8 mouse cellular contexts compared by ENCODE assay signal in genomic region chr6:124661995-124662394, GRCm38 (mm10). TPM values are rescaled to one million over a fixed set of nuclear protein-coding genes. Genes with fewer than 3 reads are reported as not detected.
DNase-seq lines count a peak whose midpoint lies in the region; ATAC-seq and TF ChIP-seq lines count a peak whose summit lies in the region.

No protein-coding gene starts in this region.

- intact Hi-C loops in heart, postnatal 25 days (cut with DNase I) = loop anchor here (2.0 to 5.0 kb wide), 3 partner anchors 47 to 95 kb away; partner anchors contain the start of genes Atn1, Gm45234 and Grcc10

- peaks cover 6% of the 10 kb centered on the region for H3K4me1 ChIP-seq in heart, embryonic 16.5 days (ENCODE audit: control insufficient read depth, insufficient read depth, low read length)
- peaks cover 9 to 22% of the 10 kb centered on the region in 2 experiments for H3K4me1 ChIP-seq in MEL (ENCODE audit: control insufficient read depth in 1 of 2, insufficient read depth in 2 of 2, low read length in 2 of 2)
- peaks cover 12% of the 10 kb centered on the region for H3K4me1 ChIP-seq in hindbrain, embryonic 12.5 days
- peaks cover 5% of the 10 kb centered on the region for H3K4me1 ChIP-seq in midbrain, embryonic 12.5 days

- peak overlapping the region; percentile 81 for H3K4me2 ChIP-seq in heart, embryonic 16.5 days (ENCODE audit: low read depth, low read length)
- H3K4me2 ChIP-seq in hindbrain, embryonic 12.5 days (replicated peaks) = peak overlapping the region; percentile 75
- peak overlapping the region; percentile 58 for H3K4me2 ChIP-seq in midbrain, embryonic 12.5 days (replicated peaks)

- 26% methylated on average over 6 of the region's 6 CpGs for WGBS in heart, embryonic 16.5 days
- WGBS in hindbrain, embryonic 12.5 days = 34% methylated on average over 6 of the region's 6 CpGs
- WGBS in midbrain, embryonic 12.5 days = 31% methylated on average over 6 of the region's 6 CpGs

- no peaks in the 10 kb centered on the region for H3K9me3 ChIP-seq in heart, embryonic 16.5 days (replicated peaks; ENCODE audit: control insufficient read depth, low read length)
- H3K9me3 ChIP-seq in MEL (replicated peaks; ENCODE audit: insufficient read depth, low read length) = no peaks in the 10 kb centered on the region
- H3K9me3 ChIP-seq in hindbrain, embryonic 12.5 days (replicated peaks) = no peaks in the 10 kb centered on the region
- H3K9me3 ChIP-seq in midbrain, embryonic 12.5 days = no peaks in the 10 kb centered on the region

- peak overlapping the region; percentile 71 for H3K9ac ChIP-seq in heart, embryonic 16.5 days (ENCODE audit: low read length)
- H3K9ac ChIP-seq in MEL (ENCODE audit: control insufficient read depth, low read depth, low read length, poor library complexity, severe bottlenecking) = peak overlapping the region; percentile 94
- H3K9ac ChIP-seq in hindbrain, embryonic 12.5 days = peak overlapping the region; percentile 61; the same call in 1 of the 2 replicates
- peak overlapping the region; percentile 60; the same call in 1 of the 2 replicates for H3K9ac ChIP-seq in midbrain, embryonic 12.5 days (replicated peaks)

- TF ChIP-seq EP300 in MEL (IDR thresholded peaks at IDR 0.05; ENCODE audit: low read depth in 1 of 2, low read length in 2 of 2) = no peak

- TF ChIP-seq CTCF in MEL (IDR thresholded peaks at IDR 0.05 in 2 of 3, conservative IDR thresholded peaks at IDR 0.05 in 1 of 3; ENCODE audit: control insufficient read depth in 1 of 3, insufficient read depth in 1 of 3, low read depth in 2 of 3, low read length in 3 of 3, poor library complexity in 1 of 3, severe bottlenecking in 1 of 3) = no peak

- H3K4me3 ChIP-seq in heart, embryonic 16.5 days (ENCODE audit: low read length) = peak overlapping the region; percentile 76
- peak overlapping the region; percentile 63 to 87 for H3K4me3 ChIP-seq in MEL (ENCODE audit: control insufficient read depth in 1 of 2, insufficient read depth in 1 of 2, low read depth in 2 of 2, low read length in 2 of 2)
- peak overlapping the region; percentile 69 for H3K4me3 ChIP-seq in hindbrain, embryonic 12.5 days
- peak overlapping the region; percentile 64 for H3K4me3 ChIP-seq in midbrain, embryonic 12.5 days

- no peak for TF ChIP-seq POLR2A in MEL (IDR thresholded peaks at IDR 0.05; ENCODE audit: control insufficient read depth in 1 of 2, insufficient read depth in 1 of 2, low read depth in 1 of 2, low read length in 2 of 2, poor library complexity in 1 of 2)

- TF ChIP-seq RAD21 in MEL (IDR thresholded peaks at IDR 0.05; ENCODE audit: low read depth, low read length) = no peak

- peak overlapping the region; percentile 79 for H3K27ac ChIP-seq in heart, embryonic 16.5 days (ENCODE audit: low read length)
- peak overlapping the region; percentile 89 for H3K27ac ChIP-seq in MEL (ENCODE audit: control insufficient read depth, low read depth, low read length)
- peak overlapping the region; percentile 84 for H3K27ac ChIP-seq in hindbrain, embryonic 12.5 days
- H3K27ac ChIP-seq in midbrain, embryonic 12.5 days (replicated peaks) = peak overlapping the region; percentile 70

- no peak for ATAC-seq in heart, embryonic 16.5 days (replicated peaks; ENCODE audit: extremely low read depth, insufficient read depth, low FRiP score)
- no peak for ATAC-seq in hindbrain, embryonic 12.5 days (ENCODE audit: low FRiP score)
- no peak for ATAC-seq in midbrain, embryonic 12.5 days (ENCODE audit: low FRiP score, low read depth)
- ATAC-seq in CD4-positive, CD25-positive, alpha-beta regulatory T cell, adult 4 months = no peak

- H3K27me3 ChIP-seq in heart, embryonic 16.5 days (ENCODE audit: control insufficient read depth, insufficient read depth, low read length) = no peaks in the 10 kb centered on the region
- no peaks in the 10 kb centered on the region for H3K27me3 ChIP-seq in MEL (ENCODE audit: control insufficient read depth in 1 of 2, insufficient read depth in 2 of 2, low read length in 2 of 2)
- H3K27me3 ChIP-seq in hindbrain, embryonic 12.5 days = no peaks in the 10 kb centered on the region
- H3K27me3 ChIP-seq in midbrain, embryonic 12.5 days = no peaks in the 10 kb centered on the region

- peaks cover 37% of the 10 kb centered on the region for H3K79me2 ChIP-seq in MEL (ENCODE audit: control insufficient read depth, insufficient read depth, low read length, poor library complexity)

- no peaks in the 10 kb centered on the region for H3K36me3 ChIP-seq in heart, embryonic 16.5 days (ENCODE audit: control insufficient read depth, insufficient read depth)
- H3K36me3 ChIP-seq in MEL (ENCODE audit: control insufficient read depth in 1 of 2, insufficient read depth in 2 of 2, low read length in 2 of 2) = peaks cover 1 to 31% of the 10 kb centered on the region in 2 experiments; a peak in 2 of 4 replicates
- H3K36me3 ChIP-seq in hindbrain, embryonic 12.5 days = no peaks in the 10 kb centered on the region
- H3K36me3 ChIP-seq in midbrain, embryonic 12.5 days = no peaks in the 10 kb centered on the region

- no peak for DNase-seq in heart, postnatal 25 days (ENCODE audit: low spot score)
- DNase-seq in MEL (ENCODE audit: low read depth, low spot score) = no peak
- DNase-seq in adrenal gland, postnatal 4 days (ENCODE audit: low spot score in 2 of 2) = no peak
- no peak for DNase-seq in layer of hippocampus, postnatal 10 days (ENCODE audit: low spot score in 2 of 2)

TF ChIP-seq in MEL, 35 proteins besides CTCF, POLR2A, EP300 and RAD21 (continues in another document):
- TF ChIP-seq POLR2AphosphoS2 (IDR thresholded peaks at IDR 0.05; ENCODE audit: low read length) (no peak), MXI1 (IDR thresholded peaks at IDR 0.05; ENCODE audit: low read depth, low read length) (no peak), MYC (IDR thresholded peaks at IDR 0.05; ENCODE audit: low read depth, low read length) (no peak), ETS1 (IDR thresholded peaks at IDR 0.05; ENCODE audit: low read depth, low read length) (0 out of 2 replicates have a peak, but pooled peaks have one; percentile 13), ZMIZ1 (IDR thresholded peaks at IDR 0.05; ENCODE audit: low read depth, low read length) (0 out of 2 replicates have a peak, but pooled peaks have one; percentile 21), MAFK (IDR thresholded peaks at IDR 0.05; ENCODE audit: borderline replicate concordance, low read depth, low read length) (no peak), BHLHE40 (IDR thresholded peaks at IDR 0.05; ENCODE audit: borderline replicate concordance, low read depth, low read length) (0 out of 2 replicates have a peak, but pooled peaks have one; percentile 23)

RNA-seq across cellular contexts. Expression of gene Lpcat3, which starts 0.8 kb away (rescaled TPM):
- 50.1 and 54.2 TPM in 2 replicates for polyA plus RNA-seq in heart, embryonic 16.5 days (2015; fragmentation: Nextera tagmentation; extraction: Ambion mirVana)
- 10 to 100 TPM; 39.6 to 43.9 TPM for total RNA-seq in heart, postnatal 25 days (2021)
- 135 and 143 TPM in 2 replicates for total RNA-seq in MEL (2012; rRNA removed)
- polyA plus RNA-seq in MEL (2012; ENCODE audit: insufficient read depth in 1 of 2, insufficient read length in 2 of 2, low read depth in 1 of 2, low replicate concordance in 2 of 2, missing spikeins in 1 of 2) = 100 to 1,000 TPM in 1 of 2 experiments, not detected in 1; 337 TPM
- 45.3 and 48.6 TPM in 2 replicates for polyA plus RNA-seq in hindbrain, embryonic 12.5 days (2016; fragmentation: Nextera tagmentation; extraction: Ambion mirVana)
- polyA plus RNA-seq in midbrain, embryonic 12.5 days (2016; fragmentation: Nextera tagmentation; extraction: Ambion mirVana) = 37.5 and 37.9 TPM in 2 replicates
- total RNA-seq in adrenal gland, postnatal 4 days (2021) = 100 to 1,000 TPM in 1 of 2 experiments, 10 to 100 TPM in 1; 99.6 to 105 TPM
- 10 to 100 TPM; 33.5 to 35.0 TPM for polyA plus RNA-seq in CD4-positive, CD25-positive, alpha-beta regulatory T cell, adult 4 months (2017; shearing (Covaris generic))
- 10 to 100 TPM; 43.5 to 44.0 TPM for total RNA-seq in layer of hippocampus, postnatal 10 days (2021)

RNA-seq across cellular contexts. Expression of gene C1s2, which starts 26.1 kb away (rescaled TPM):
- polyA plus RNA-seq in heart, embryonic 16.5 days (2015; fragmentation: Nextera tagmentation; extraction: Ambion mirVana) = 0.05 and 0.06 TPM in 2 replicates
- total RNA-seq in heart, postnatal 25 days (2021) = under 1 TPM; 0.48 to 0.62 TPM
- total RNA-seq in MEL (2012; rRNA removed) = 0.12 and 0.16 TPM in 2 replicates
- under 1 TPM in 1 of 2 experiments, not detected in 1; 0.25 TPM for polyA plus RNA-seq in MEL (2012; ENCODE audit: insufficient read depth in 1 of 2, insufficient read length in 2 of 2, low read depth in 1 of 2, low replicate concordance in 2 of 2, missing spikeins in 1 of 2)
- not detected in 2 replicates for polyA plus RNA-seq in hindbrain, embryonic 12.5 days (2016; fragmentation: Nextera tagmentation; extraction: Ambion mirVana)
- 0.21 TPM in 1 of 2 replicates, not detected in the other for polyA plus RNA-seq in midbrain, embryonic 12.5 days (2016; fragmentation: Nextera tagmentation; extraction: Ambion mirVana)
- total RNA-seq in adrenal gland, postnatal 4 days (2021) = 1 to 10 TPM; 1.7 to 2.5 TPM
- not detected for polyA plus RNA-seq in CD4-positive, CD25-positive, alpha-beta regulatory T cell, adult 4 months (2017; shearing (Covaris generic))
- total RNA-seq in layer of hippocampus, postnatal 10 days (2021) = under 1 TPM; 0.57 to 0.62 TPM

RNA-seq across cellular contexts. Expression of gene Emg1, which starts 50.0 kb away (rescaled TPM):
- polyA plus RNA-seq in heart, embryonic 16.5 days (2015; fragmentation: Nextera tagmentation; extraction: Ambion mirVana) = 125 and 133 TPM in 2 replicates
- 10 to 100 TPM; 72.5 to 75.1 TPM for total RNA-seq in heart, postnatal 25 days (2021)
- total RNA-seq in MEL (2012; rRNA removed) = 378 and 391 TPM in 2 replicates
- polyA plus RNA-seq in MEL (2012; ENCODE audit: insufficient read depth in 1 of 2, insufficient read length in 2 of 2, low read depth in 1 of 2, low replicate concordance in 2 of 2, missing spikeins in 1 of 2) = 100 to 1,000 TPM in 1 of 2 experiments, not detected in 1; 346 TPM
- polyA plus RNA-seq in hindbrain, embryonic 12.5 days (2016; fragmentation: Nextera tagmentation; extraction: Ambion mirVana) = 131 and 138 TPM in 2 replicates
- 161 and 170 TPM in 2 replicates for polyA plus RNA-seq in midbrain, embryonic 12.5 days (2016; fragmentation: Nextera tagmentation; extraction: Ambion mirVana)
- 100 to 1,000 TPM in 1 of 2 experiments, 10 to 100 TPM in 1; 99.3 to 101 TPM for total RNA-seq in adrenal gland, postnatal 4 days (2021)
- 100 to 1,000 TPM; 465 to 483 TPM for polyA plus RNA-seq in CD4-positive, CD25-positive, alpha-beta regulatory T cell, adult 4 months (2017; shearing (Covaris generic))
- total RNA-seq in layer of hippocampus, postnatal 10 days (2021) = 10 to 100 TPM; 49.4 to 53.8 TPM

RNA-seq across cellular contexts. Expression of gene Phb2, which starts 50.1 kb away (rescaled TPM):
- polyA plus RNA-seq in heart, embryonic 16.5 days (2015; fragmentation: Nextera tagmentation; extraction: Ambion mirVana) = 347 and 355 TPM in 2 replicates
- total RNA-seq in heart, postnatal 25 days (2021) = 100 to 1,000 TPM; 322 to 323 TPM
- 623 and 706 TPM in 2 replicates for total RNA-seq in MEL (2012; rRNA removed)
- polyA plus RNA-seq in MEL (2012; ENCODE audit: insufficient read depth in 1 of 2, insufficient read length in 2 of 2, low read depth in 1 of 2, low replicate concordance in 2 of 2, missing spikeins in 1 of 2) = 100 to 1,000 TPM; 309 to 815 TPM
- 291 and 292 TPM in 2 replicates for polyA plus RNA-seq in hindbrain, embryonic 12.5 days (2016; fragmentation: Nextera tagmentation; extraction: Ambion mirVana)
- 308 and 315 TPM in 2 replicates for polyA plus RNA-seq in midbrain, embryonic 12.5 days (2016; fragmentation: Nextera tagmentation; extraction: Ambion mirVana)
- total RNA-seq in adrenal gland, postnatal 4 days (2021) = 100 to 1,000 TPM; 400 to 439 TPM
- polyA plus RNA-seq in CD4-positive, CD25-positive, alpha-beta regulatory T cell, adult 4 months (2017; shearing (Covaris generic)) = 10 to 100 TPM; 56.1 to 59.9 TPM
- total RNA-seq in layer of hippocampus, postnatal 10 days (2021) = 100 to 1,000 TPM; 159 to 164 TPM
